Mouse (Mus musculus) heart, postnatal 25 days (tissue): ENCODE results near the gene Ptgfrn. TPM values are rescaled to one million over a fixed set of nuclear protein-coding genes. Genes with fewer than 3 reads are reported as not detected.

Source experiments
- DNase-seq: peaks from one replicate; pipeline ENCODE4 v3.0.0; 2022; ENCODE audit warnings: low spot score
- intact Hi-C: fragments of 180-260 bp; cut with DNase I; formaldehyde crosslinking; loops from one replicate; pipeline ENCODE4 v1.15.1; 2025
- total RNA-seq, 2 experiments: library from RNA; stranded (reverse); gene quantifications; 2 replicates each; pipeline ENCODE4 v1.2.3; 2021

Ptgfrn gene
- total RNA-seq, 2 experiments from 2014 or later, result 31.0 to 34.9 TPM

DNA sequence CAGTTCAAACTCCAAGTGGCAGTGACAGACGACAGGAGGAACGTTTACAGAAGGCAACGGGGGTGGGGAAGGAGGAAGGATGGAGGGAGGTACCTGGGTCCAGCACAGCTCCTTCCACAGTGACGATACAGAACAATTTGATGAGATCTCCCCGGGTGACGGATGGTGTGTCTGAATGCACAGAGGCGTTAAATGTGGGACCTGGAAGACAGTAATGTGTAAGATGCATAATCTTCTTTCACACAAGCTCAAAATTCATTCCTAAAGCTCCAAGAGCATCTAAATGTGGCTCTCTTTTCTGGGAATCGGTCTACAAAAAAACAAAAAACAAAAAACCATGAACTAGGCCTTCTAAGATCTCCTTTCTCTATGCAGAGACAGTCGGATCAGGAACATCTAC is 60.1 kb downstream of the Ptgfrn start:
- intact Hi-C loops, result no loop called here
- DNase-seq, result no peak

DNA sequence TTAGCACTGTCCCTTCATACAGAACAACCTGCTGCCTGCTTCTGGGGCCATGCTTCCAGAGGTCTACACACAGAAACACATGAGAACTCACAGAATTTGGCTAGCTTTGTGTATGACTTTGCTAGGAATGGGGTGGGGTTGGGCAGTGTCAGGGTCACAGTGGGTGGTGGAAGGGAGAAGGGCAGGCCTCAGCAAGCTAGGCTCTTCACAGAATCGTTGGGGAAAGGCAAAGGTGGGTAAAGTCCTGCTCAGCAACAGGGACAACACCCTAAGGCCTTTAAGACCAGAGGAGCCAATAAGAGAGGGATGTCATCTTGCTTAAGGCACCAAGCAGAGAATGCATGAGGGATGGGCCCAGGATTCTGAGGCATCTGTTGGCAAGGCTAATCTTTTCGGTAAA is 61.3 kb downstream of the Ptgfrn start:
- intact Hi-C loops, result no loop called here

DNA sequence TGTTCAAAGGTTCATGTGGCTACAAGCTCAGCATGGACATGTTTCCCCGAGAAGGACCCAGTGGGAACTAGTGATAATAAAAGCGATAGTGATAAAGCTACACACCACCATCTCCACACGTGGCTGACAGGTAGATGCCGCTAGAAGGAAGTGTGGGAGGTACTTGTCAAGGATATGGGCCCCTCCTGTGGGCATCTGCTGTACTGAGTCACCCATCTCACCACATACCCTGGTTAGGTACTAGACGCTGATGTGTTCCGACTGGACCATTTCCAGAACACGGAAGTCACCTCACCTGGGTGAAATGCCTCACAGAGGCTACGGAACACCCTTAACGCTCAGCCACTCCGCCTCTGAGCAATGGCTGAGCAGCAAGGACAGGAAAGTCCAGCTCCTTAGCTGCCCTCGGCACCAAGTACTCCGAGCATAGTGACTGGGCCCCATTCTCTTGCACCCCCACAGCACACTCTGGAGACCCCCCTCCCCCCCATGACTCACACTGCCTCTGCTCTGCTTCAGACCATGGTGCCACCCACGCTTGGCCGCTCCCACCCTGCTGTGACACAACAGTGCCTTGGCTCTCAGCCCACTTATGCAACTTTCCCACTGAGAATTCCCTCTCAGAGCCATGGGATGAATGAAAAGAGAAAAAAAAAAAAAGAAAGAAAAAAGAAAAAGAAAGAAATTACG is 62.3 kb downstream of the Ptgfrn start:
- intact Hi-C loops, result no loop called here
- peak; percentile 77 for DNase-seq

More for the DNA sequence above, 61.3 kb downstream of the Ptgfrn start:
- no peak for DNase-seq

DNA sequence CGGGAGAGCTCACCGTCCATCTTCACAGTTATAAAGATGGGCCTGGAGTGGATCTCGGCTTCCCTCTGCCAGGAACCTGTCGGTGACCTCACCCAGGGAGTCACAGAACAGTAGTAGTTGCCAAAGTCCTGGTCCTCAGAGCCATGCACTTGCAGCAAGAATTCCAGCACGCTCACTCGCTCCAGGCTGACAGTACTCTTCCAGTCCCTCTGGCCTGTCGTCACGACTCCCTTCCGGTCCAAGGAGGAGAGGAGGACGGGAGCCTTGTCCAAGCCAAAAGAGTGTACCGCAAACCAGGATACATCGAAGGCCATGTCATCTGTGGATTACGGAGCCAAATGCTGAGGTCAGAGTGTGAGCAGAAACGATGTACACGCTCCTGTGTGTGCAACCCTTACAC is 64.6 kb downstream of the Ptgfrn start:
- intact Hi-C loops, result no loop called here
- DNase-seq, result peak; percentile 79

DNA sequence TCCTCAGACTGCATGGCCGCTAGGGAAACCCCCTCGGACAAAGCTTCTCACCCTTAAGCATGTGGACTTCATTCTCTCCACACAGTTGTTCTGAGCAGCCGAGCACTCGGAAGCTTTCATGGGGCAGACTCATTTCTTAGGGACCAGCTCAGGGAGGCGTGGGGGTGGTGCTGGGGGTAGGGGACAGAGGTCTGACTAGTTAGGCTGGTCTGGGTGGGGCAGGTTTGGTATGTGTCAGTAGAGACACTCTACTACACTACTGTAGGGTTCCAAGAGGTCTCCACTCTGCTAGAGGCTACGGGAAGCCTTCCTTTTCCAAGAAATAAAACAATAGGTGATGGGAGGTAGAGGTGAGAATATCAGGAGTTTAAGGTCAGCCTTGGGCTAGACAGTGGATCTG is 65.4 kb downstream of the Ptgfrn start:
- intact Hi-C loops, result no loop called here
- no peak for DNase-seq

GRCm38 (mm10) chr3:101041997-101042396 is 68.1 kb downstream of the Ptgfrn start:
- intact Hi-C loops, result no loop called here
- no peak for DNase-seq

- intact Hi-C loops, result no loop called here
- no peak for DNase-seq
These were observed 72.0 kb downstream of the Ptgfrn start for GRCm38 (mm10) chr3:101037984-101038545.

GRCm38 (mm10) chr3:101036001-101036400 is 74.1 kb downstream of the Ptgfrn start:
- no peak for DNase-seq
- intact Hi-C loops, result no loop called here

GRCm38 (mm10) chr3:101034509-101034908 is 75.6 kb downstream of the Ptgfrn start:
- intact Hi-C loops, result no loop called here

GRCm38 (mm10) chr3:101033644-101034043 is 76.4 kb downstream of the Ptgfrn start:
- DNase-seq, result no peak
- intact Hi-C loops, result no loop called here

More at GRCm38 (mm10) chr3:101034509-101034908, 75.6 kb downstream of the Ptgfrn start:
- no peak for DNase-seq

DNA sequence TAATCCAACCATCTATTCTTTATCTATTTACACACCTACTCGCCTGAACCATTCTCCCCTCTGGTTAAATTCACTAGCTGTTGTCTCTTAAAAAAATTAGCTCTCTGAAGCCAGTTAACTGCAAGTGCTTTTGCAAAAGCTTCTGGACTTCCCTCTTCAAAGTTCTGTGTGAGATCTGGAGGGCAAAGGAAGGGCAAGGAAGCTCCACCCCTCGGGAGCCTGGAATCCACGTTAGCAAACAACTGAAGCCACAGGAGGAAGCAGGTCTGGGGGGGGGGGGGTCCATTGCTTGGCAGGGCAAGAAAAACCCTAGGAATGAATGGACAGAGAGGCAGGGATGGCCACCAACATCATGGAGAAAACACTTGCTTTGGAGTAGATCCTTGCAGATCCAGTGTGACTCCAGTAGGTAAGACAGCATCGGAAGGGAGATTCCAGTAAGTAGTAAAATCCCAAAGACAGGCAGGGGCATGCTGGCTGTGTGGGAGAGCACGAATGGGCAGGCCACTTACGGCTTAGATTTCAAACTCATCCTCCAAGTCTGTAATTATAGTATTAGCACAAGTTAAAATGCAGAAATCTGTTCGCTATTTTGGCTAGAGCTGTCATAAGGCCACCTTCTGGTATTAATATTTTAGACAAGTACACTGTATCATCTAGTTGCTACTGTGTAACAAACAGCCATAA is 78.5 kb downstream of the Ptgfrn start:
- intact Hi-C loops, result no loop called here
- no peak for DNase-seq

DNA sequence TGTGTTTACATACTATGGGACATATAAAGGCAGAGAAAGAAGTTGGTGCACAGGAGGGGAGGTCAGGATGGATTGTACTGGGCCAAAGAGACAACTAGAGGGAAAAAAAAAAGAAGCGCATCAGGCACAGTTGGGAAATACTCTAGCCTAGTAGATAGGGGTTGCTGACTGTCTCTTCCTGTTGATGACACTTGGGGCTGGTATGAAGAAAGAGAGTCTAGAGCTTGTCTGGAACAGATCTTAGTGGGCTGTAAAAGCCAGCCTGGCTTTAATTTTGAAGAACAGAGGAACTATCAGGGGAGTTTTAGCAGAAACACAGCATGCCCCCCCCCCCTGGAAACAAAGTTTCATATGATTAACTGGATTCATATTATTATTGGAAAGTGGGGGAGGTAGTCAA is 79.4 kb downstream of the Ptgfrn start:
- DNase-seq, result no peak
- intact Hi-C loops, result no loop called here

GRCm38 (mm10) chr3:101029339-101029738 is 80.7 kb downstream of the Ptgfrn start, which contains the start of gene Cd101:
Gene Cd101 (minus strand): TSS chr3:101029556.
- intact Hi-C loops, result no loop called here
- no peak for DNase-seq

DNA sequence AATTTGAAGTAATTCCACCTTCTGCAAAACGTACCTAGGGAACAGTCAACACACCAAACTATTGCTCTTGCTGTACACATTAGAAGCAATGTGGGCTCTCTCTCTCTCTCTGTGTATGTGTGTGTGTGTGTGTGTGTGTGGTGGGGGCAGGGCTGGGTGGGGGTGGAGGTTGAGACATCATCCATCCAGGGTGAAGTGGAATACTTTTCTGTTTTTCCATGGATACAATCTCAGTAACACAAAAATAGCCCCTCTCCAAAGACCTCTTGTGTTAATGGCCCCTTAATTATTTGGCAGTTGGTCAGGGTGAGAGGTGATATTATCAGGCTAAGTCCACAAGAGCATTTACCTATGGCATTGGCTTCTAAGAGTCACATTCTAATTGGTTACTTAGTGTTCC is 83.3 kb downstream of the Ptgfrn start:
- intact Hi-C loops, result no loop called here

DNA sequence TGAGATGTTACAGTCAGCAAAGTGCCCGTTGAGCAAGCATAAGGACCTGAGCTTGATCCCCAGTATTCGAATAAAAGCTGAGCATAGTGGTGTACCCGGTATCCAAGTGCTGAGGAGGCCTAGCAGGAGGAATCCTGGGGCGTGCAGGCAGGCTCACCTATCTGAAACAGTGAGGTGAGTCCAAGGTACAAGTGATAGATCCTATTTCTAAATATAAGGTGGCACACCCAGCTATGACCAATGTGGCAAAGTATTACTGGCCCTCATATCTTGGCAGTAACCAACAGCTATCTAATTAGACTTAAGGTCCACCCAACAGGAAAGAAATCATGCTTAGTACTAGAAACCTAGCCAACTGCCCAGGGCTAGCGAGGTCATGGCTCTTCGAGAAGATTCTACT is 87.1 kb downstream of the Ptgfrn start:
- DNase-seq, result no peak
- intact Hi-C loops, result no loop called here

More for the DNA sequence above, 83.3 kb downstream of the Ptgfrn start:
- DNase-seq, result no peak

GRCm38 (mm10) chr3:101021481-101022051 is 88.5 kb downstream of the Ptgfrn start:
- DNase-seq, result no peak
- intact Hi-C loops, result no loop called here

DNA sequence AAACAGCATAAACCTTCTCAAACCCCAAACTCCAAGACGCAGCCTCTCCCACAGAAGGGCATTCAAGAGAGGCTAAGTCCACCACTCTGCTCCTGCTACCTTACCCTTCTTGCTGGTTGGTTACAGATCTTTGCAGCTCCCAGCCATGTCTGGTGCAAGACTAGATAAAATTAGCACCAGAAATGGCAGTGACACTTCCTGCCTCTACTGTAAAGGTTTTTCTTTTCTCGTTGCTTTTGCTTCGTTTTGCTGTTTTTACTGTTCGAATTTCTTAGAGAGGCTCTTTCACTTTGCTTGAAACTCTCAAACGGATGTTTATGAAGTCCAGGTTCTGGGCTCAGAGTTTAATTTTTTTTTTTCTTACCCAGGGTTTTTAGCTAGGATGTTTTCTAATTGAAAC is 89.0 kb downstream of the Ptgfrn start:
- DNase-seq, result no peak
- intact Hi-C loops, result no loop called here

GRCm38 (mm10) chr3:101018494-101018893 is 91.6 kb downstream of the Ptgfrn start:
- intact Hi-C loops, result no loop called here
- no peak for DNase-seq

DNA sequence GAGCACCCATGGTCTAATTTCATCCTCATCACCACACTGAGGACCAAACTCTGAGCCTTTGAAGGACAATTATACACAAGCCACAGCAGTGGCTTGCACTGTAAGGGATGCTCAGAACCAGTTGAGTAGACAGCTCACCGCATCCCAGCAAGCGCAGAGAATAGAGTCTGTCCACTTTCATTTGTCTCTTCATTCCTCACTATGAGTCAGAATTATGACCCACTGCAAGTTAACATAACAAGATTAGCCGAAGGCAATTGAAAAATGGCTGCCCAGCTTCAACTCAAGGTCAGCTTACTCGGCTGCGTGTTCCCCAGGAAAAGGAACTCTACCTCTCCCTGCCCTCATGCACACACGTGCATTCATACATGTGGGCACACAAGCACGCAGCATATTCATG is 94.0 kb downstream of the Ptgfrn start:
- intact Hi-C loops, result no loop called here
- no peak for DNase-seq

GRCm38 (mm10) chr3:101015254-101015653 is 94.8 kb downstream of the Ptgfrn start:
- intact Hi-C loops, result no loop called here

GRCm38 (mm10) chr3:101013536-101013935 is 96.5 kb downstream of the Ptgfrn start:
- intact Hi-C loops, result no loop called here

More at GRCm38 (mm10) chr3:101015254-101015653, 94.8 kb downstream of the Ptgfrn start:
- DNase-seq, result no peak

More at GRCm38 (mm10) chr3:101013536-101013935, 96.5 kb downstream of the Ptgfrn start:
- no peak for DNase-seq
